Mouse (Mus musculus) hindbrain, embryonic 10.5 days (tissue): ENCODE data around the gene Cd84. TPM values are rescaled to one million over a fixed set of nuclear protein-coding genes. Genes with fewer than 3 reads are reported as not detected.
"Not testable (repeated sequence)": the region's sequence is repeated elsewhere in the genome, so short reads cannot be mapped to it uniquely, and the experiment has no call there.

Source experiments
- DNase-seq: peaks from one replicate; pipeline ENCODE4 v3.0.0-alpha.2; 2017; ENCODE audit warnings: low spot score
- H3K27ac ChIP-seq: fragments of 300-500 bp; sonication (generic); 2 replicates; pipeline ENCODE4 v1.5.1; 2016; ENCODE audit warnings: mild to moderate bottlenecking, moderate library complexity
- H3K27me3 ChIP-seq: fragments of 300-500 bp; sonication (generic); 2 replicates; pipeline ENCODE4 v1.6.1; 2016; ENCODE audit warnings: mild to moderate bottlenecking; ENCODE audit not compliant: poor library complexity, insufficient read depth, severe bottlenecking
- H3K36me3 ChIP-seq: fragments of 300-500 bp; sonication (generic); 2 replicates; pipeline ENCODE4 v1.6.1; 2016; ENCODE audit warnings: mild to moderate bottlenecking, moderate library complexity
- H3K4me1 ChIP-seq: fragments of 300-500 bp; sonication (generic); replicated peaks from 2 replicates; pipeline ENCODE4 v1.6.1; 2016; ENCODE audit warnings: mild to moderate bottlenecking
- H3K4me3 ChIP-seq: fragments of 300-500 bp; sonication (generic); 2 replicates; pipeline ENCODE4 v1.5.1; 2016; ENCODE audit warnings: mild to moderate bottlenecking, moderate library complexity
- H3K9me3 ChIP-seq: fragments of 300-500 bp; sonication (generic); 2 replicates; pipeline ENCODE4 v1.6.1; 2016; ENCODE audit warnings: mild to moderate bottlenecking, moderate library complexity
- whole genome bisulfite sequencing: fragments of 180-500 bp; shearing (Covaris S2); methylation state at CpG from one replicate; pipeline ENCODE4 v1.1.7; 2016; 5-methylcytosine and 5-hydroxymethylcytosine counted together
- polyA plus RNA-seq: library from polyadenylated mRNA; unstranded; fragments of >200 nt; fragmentation: Nextera tagmentation; extraction: Ambion mirVana; gene quantifications from 2 replicates; pipeline ENCODE4 v1.2.1, GENCODE M21; 2016

Cd84 gene
- polyA plus RNA-seq, 1 experiment from 2014 or later: 0.56 TPM

GRCm38 (mm10) chr1:171845035-171845754, 5.7 kb downstream of the Cd84 start:
- 77% methylated on average over 5 of the region's 5 CpGs for WGBS
- no peaks in the 10 kb centered on the region for H3K36me3 ChIP-seq
- H3K4me1 ChIP-seq: no peaks in the 10 kb centered on the region
- H3K4me3 ChIP-seq: no peak overlapping the region
- no peaks in the 10 kb centered on the region for H3K27me3 ChIP-seq
- no peak for DNase-seq
- no peaks in the 10 kb centered on the region for H3K9me3 ChIP-seq
- no peak overlapping the region for H3K27ac ChIP-seq

DNA sequence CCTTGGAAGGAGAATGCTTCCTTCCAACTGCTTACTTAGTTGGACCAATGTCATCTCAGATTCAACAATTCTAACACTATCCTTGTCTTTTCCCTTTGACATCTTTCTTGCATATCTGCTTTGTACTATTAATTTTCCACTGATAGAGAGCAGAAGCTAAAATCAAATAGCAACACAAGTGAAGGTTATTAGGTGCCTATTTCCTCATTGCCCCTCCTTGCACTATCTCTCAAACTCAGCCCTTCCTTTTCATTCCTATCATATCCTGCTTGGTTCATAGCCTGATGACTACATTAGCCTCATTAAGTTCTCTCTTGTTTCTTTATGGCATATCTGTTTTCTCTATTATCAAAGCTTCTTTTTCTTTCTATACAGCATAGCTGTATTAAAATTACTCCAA, 8.7 kb downstream of the Cd84 start:
- H3K9me3 ChIP-seq: no peaks in the 10 kb centered on the region
- H3K27ac ChIP-seq: no peak overlapping the region
- H3K27me3 ChIP-seq: no peaks in the 10 kb centered on the region
- no peaks in the 10 kb centered on the region for H3K4me1 ChIP-seq
- H3K4me3 ChIP-seq: no peak overlapping the region
- no peak for DNase-seq
- H3K36me3 ChIP-seq: no peaks in the 10 kb centered on the region

DNA sequence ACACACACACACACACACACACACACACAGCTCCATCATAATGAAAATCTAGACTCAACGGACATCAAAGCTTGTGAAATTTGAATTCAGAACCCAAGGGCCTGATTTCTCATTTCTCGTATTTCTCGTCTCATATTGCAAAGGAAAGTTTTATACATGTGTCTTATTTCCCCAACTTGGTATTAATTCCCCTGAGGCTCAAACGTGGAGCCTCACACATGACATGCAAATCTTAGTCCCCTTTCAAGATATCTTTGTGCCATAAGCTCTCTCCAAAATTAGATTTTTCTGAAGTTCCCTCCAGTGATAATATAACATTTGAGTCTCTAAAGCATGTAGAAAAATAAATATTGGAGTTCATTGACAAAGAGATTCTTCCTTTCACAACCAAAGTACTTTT, 9.3 kb downstream of the Cd84 start:
- no peaks in the 10 kb centered on the region for H3K36me3 ChIP-seq
- H3K27me3 ChIP-seq: no peaks in the 10 kb centered on the region
- 88% methylated on average over 4 of the region's 4 CpGs for WGBS
- no peaks in the 10 kb centered on the region for H3K9me3 ChIP-seq
- H3K27ac ChIP-seq: no peak overlapping the region
- no peaks in the 10 kb centered on the region for H3K4me1 ChIP-seq
- DNase-seq: no peak
- H3K4me3 ChIP-seq: no peak overlapping the region

GRCm38 (mm10) chr1:171849454-171849853, 10.0 kb downstream of the Cd84 start:
- no peak overlapping the region for H3K4me3 ChIP-seq
- WGBS: 92% methylated on average over 5 of the region's 5 CpGs
- H3K9me3 ChIP-seq: no peaks in the 10 kb centered on the region
- no peak for DNase-seq
- H3K27ac ChIP-seq: no peak overlapping the region
- H3K4me1 ChIP-seq: no peaks in the 10 kb centered on the region
- no peaks in the 10 kb centered on the region for H3K36me3 ChIP-seq
- no peaks in the 10 kb centered on the region for H3K27me3 ChIP-seq

DNA sequence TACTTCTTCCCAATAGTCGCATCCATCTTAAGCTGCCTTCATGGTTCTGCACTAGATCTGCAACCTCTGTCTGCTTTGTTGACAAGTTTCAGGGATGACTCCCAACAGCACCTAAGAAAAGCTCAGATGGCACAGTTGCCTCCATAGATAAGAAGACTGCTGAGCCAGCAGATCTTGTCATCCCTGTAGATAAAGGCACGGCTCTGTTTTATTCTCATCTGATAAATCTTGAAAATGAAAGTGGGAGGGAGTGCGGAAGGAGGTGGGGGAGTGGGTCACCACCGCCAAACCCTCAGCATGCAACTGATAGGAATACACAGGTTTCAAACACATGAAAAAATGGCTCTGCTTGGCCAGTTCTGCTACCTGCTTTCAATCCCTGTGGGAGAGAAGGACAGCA, 26.0 kb downstream of the Cd84 start:
- H3K27me3 ChIP-seq: no peaks in the 10 kb centered on the region
- H3K27ac ChIP-seq: no peak overlapping the region
- no peak for DNase-seq
- H3K9me3 ChIP-seq: no peaks in the 10 kb centered on the region
- no peaks in the 10 kb centered on the region for H3K4me1 ChIP-seq
- WGBS: 95% methylated on average over 4 of the region's 4 CpGs
- H3K4me3 ChIP-seq: no peak overlapping the region
- H3K36me3 ChIP-seq: no peaks in the 10 kb centered on the region

DNA sequence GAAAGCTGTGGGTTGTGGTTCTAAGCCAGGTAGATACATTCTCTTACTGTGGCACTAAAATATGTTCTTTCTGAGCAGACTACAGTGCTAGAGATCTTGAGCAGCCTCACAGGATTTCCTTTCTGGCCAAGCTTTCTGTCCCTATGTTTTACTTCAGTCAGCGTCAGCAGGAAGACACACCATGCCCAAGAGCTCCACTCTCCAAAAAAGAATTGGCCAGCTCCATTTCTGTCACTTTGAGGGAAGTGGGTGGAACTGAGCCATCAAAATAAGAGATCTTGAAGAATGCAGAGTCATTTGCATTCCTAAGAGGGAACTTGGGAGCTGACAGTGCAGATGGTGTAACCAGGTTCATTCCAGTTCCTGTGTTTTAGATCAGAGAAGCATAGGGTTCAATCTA, 47.5 kb downstream of the Cd84 start:
- no peaks in the 10 kb centered on the region for H3K4me1 ChIP-seq
- no peak overlapping the region for H3K4me3 ChIP-seq
- H3K9me3 ChIP-seq: no peaks in the 10 kb centered on the region
- H3K36me3 ChIP-seq: no peaks in the 10 kb centered on the region
- no peaks in the 10 kb centered on the region for H3K27me3 ChIP-seq
- DNase-seq: no peak
- no peak overlapping the region for H3K27ac ChIP-seq
- WGBS: 92% methylated on average over 1 of the region's 1 CpGs

DNA sequence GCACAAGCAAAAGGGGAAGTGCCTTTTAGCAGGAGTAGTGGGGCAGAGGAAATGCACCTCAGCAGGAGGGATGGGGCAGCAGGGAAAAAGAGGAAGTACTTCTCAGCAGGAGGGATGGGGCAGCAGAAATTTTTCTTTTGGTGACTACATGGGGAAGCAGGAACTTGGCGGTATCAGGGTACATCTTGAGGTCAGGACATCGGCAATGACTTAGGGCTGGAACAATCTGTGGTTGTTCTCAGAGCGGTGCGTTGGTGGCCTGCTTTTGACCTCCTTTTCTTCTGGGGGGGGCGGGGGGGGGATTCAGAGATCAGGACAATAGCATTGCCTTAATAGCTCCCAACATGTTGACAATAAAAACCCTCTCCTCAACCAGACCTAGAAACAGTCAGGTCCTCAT, 55.9 kb downstream of the Cd84 start, which contains the start of gene Gm10521:
TSS of gene Gm10521 (plus strand) at position 301 of the 400 bp plus-strand sequence.
- not testable (repeated sequence) for DNase-seq, H3K4me3 ChIP-seq, H3K36me3 ChIP-seq, H3K4me1 ChIP-seq, H3K27ac ChIP-seq, H3K9me3 ChIP-seq, H3K27me3 ChIP-seq
- WGBS: 82% methylated on average over 5 of the region's 5 CpGs

DNA sequence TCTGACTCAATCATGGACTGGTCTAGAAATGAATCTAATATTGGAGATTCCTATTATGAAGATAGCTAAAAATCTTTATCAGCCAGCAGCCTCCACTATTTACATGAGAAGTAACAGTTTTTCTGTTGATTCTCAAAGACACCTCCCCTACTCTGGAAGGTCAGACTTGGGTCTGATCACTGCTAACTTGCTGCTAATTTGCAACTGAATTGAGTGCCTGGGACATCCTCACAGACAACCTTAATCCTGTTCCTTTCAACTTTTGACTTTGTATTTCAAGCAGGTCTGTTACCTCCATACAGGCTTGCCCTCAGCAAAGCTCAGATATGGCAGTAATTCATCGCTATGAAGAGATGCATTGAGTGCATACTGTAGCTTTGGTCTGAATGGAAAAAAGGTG, 64.5 kb downstream of the Cd84 start:
- no peak for DNase-seq

DNA sequence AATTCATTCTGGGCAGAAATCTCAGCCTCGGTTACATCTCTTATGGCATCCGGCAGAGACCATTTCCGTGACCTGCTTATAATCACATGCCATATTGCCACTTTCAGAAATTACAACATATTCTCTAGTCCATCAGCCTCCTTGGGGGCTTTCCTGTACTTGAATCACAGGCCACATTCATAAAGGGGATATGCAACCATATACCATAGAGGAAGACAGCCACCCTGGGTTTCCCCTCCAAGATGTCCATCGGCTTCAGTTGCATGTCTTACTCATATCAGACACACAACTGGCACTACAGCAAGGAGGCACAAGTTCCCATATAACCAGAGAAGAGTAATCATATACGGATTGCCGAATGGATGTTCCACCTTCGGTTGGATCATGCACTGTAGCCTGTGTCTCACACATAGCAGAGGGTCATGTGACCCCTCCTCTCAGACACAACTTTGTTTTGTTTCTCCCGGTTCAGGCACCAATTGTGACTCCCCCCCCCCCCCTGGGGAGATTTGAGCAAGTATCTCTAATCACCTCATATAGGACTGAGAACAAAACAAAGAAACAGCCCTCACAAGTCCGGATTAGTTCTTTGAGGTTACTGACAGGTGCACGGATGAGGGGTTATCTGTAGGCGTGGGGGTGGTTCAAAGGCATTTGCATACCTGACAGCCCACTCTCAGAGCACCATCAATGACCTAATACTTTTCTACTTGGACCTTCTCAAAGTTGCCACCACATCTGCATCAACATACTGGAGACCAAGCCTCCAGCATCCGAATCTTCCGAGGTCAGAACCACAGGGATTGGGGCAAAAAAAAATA, 76.4 kb downstream of the Cd84 start:
- Histone ChIP-seq H3K36me3 (no peaks in the 10 kb centered on the region), H3K4me3 (no peak overlapping the region), H3K27me3 (no peaks in the 10 kb centered on the region), H3K27ac (no peak overlapping the region), H3K9me3 (0 out of 2 replicates have a peak, but pooled peaks cover 5% of the 10 kb centered on the region), H3K4me1 (no peaks in the 10 kb centered on the region)
- 85% methylated on average over 13 of the region's 13 CpGs for WGBS
- no peak for DNase-seq

More for the DNA sequence above, 64.5 kb downstream of the Cd84 start:
- H3K4me3 ChIP-seq: no peak overlapping the region
- no peaks in the 10 kb centered on the region for H3K27me3 ChIP-seq
- no peaks in the 10 kb centered on the region for H3K4me1 ChIP-seq
- no peaks in the 10 kb centered on the region for H3K36me3 ChIP-seq
- no peak overlapping the region for H3K27ac ChIP-seq
- 75% methylated on average over 1 of the region's 1 CpGs for WGBS
- peaks cover 2% of the 10 kb centered on the region; the same call in 1 of the 2 replicates for H3K9me3 ChIP-seq

DNA sequence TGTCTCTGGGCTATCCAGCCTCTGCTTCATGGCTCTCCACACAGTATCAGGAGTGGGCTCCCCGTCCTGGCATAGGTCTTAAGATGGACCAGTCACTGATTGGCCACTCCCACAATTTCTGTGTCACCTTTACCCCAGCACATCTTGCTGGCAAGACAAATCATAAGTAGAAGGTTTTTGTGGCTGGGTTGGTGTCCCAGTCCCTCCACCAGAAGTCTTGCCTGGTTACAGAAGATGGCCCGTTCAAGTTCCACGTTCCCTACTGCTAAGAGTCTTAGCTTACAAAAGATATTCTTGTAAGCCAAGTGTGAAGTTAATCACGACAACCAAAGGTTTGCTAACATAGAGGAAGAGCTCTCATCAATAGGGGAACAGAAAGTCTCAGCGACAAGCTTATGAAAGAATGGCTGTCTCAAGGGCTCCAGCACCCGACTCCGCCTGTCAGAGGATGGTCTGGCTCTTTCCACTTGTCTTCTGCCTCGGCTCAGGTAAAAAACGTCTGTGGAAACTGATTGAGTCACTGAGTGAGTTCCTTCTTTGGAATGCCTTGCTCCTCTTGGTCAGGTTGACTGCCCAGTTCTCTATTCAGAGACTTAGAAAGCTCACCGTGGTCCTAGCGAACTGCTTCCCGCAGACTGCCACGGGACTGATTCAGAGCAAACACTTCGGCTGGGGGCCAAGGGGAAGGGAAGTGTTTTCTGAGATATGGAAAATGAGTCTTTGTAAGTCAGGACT, 78.0 kb downstream of the Cd84 start, which contains the start of gene Slamf6:
TSS of gene Slamf6 (plus strand) at position 211 of the 735 bp plus-strand sequence.
- no peak within 1 kb of the TSS for H3K4me3 ChIP-seq
- WGBS: 84% methylated on average over 14 of the region's 14 CpGs
- H3K36me3 ChIP-seq: no peaks in the 10 kb centered on the region
- no peaks in the 10 kb centered on the region for H3K27me3 ChIP-seq
- no peaks in the 10 kb centered on the region for H3K4me1 ChIP-seq
- H3K27ac ChIP-seq: no peak within 1 kb of the TSS
- 0 out of 2 replicates have a peak, but pooled peaks cover 3% of the 10 kb centered on the region for H3K9me3 ChIP-seq
- DNase-seq: no peak

DNA sequence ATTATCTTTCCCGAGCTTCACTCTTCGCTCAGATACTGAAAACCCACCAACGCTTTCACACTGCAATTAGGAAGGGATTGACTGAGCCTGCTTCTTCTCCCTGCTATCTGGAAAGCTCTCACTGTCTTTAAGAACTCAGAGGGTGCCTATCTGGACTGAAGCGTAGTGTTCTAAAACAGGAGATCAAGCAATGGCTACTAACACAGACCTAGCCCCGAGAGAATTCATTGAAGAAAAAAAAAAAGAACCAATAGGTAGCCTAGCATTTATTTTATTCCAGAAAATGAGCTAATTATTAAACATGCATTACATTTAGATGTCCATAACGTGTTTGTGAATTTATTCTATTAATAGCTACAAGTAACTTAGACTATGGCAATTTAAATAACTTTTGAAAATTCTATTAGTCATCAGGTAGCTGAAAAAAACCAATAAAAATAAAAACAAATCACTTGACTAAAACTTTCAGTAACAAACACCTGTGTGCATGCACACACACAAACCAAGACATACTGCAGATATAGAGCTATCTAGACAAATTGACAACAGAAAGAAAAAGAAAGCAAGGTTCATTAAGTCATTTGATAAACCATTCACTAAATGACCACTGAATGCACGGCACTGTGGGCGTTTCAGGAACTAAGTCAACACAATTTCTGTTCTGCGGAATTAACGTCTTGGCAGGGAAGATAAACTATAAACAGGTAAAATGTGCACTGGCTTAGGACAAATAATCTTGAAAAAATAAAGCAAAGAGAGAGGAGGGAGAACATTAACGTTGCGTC, 78.8 kb downstream of the Cd84 start:
- no peak for DNase-seq
- no peaks in the 10 kb centered on the region for H3K4me1 ChIP-seq

GRCm38 (mm10) chr1:171919193-171919592, 79.7 kb downstream of the Cd84 start:
- H3K27ac ChIP-seq: no peak overlapping the region
- H3K4me1 ChIP-seq: no peaks in the 10 kb centered on the region
- H3K4me3 ChIP-seq: no peak overlapping the region
- H3K36me3 ChIP-seq: no peaks in the 10 kb centered on the region
- 83% methylated on average over 5 of the region's 5 CpGs for WGBS
- no peak for DNase-seq
- no peaks in the 10 kb centered on the region for H3K27me3 ChIP-seq
- no peaks in the 10 kb centered on the region for H3K9me3 ChIP-seq

More for the DNA sequence above, 78.8 kb downstream of the Cd84 start:
- no peaks in the 10 kb centered on the region for H3K27me3 ChIP-seq
- no peak overlapping the region for H3K27ac ChIP-seq
- no peaks in the 10 kb centered on the region for H3K9me3 ChIP-seq
- H3K4me3 ChIP-seq: no peak overlapping the region
- 90% methylated on average over 12 of the region's 12 CpGs for WGBS
- no peaks in the 10 kb centered on the region for H3K36me3 ChIP-seq
